Mouse (Mus musculus): ENCODE data around the gene Tln1.
A peak's percentile ranks its signal among the peaks of the same experiment; 100 is the strongest.

The Tln1 gene

DNA sequence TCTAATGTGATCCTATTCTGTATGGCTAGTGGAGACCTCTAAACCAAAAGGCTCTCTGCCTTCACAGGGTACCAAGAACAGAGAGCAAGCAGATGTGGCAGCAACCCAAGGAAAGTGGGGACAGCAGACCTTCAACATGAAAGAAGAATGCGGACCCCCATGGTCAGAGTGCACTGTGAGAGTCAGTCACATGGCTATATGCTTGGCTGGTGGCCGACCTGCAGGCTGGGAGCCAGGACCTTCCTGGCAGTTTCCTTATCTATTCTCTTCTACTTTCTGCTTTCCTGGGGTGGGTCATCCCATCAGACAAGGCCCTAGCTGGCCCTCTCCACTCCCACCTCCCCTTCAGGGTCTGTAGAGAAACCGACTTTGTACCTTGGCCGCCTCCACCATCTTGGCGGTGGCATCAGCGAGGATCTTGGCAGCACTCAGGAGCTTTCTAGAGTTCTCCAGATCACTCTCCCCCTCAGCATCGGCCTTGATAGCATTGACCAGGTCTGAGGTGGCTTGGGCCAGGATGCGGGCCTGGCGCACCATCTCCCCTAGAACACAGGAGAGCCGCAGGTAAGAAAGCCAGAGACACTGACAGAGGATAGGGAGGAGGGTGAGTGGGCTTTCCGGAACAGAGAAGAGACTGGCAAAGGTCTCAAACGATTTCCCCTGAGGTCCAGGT, 16.0 kb downstream of the Tln1 start:
- no peak for DNase-seq

DNA sequence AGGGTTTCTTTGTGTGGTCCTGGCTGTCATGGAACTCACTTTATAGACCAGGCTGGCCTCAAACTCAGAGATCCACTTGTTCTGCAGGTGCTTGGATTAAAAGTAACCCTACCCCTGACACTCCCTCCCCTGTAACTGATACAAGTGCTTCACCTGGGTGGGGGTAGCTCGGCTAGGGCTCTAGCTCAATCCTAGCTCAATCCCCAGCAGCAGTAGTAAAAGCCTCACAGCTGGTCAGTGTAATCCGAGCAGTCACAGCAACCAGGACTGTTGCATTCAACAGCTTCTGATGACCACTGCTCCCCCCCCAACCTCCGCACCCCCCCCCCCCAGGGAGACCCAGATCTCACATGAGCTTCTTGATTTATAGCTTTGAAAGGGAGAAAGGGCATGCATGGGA, 20.4 kb downstream of the Tln1 start:
- DNase-seq, result no peak

DNA sequence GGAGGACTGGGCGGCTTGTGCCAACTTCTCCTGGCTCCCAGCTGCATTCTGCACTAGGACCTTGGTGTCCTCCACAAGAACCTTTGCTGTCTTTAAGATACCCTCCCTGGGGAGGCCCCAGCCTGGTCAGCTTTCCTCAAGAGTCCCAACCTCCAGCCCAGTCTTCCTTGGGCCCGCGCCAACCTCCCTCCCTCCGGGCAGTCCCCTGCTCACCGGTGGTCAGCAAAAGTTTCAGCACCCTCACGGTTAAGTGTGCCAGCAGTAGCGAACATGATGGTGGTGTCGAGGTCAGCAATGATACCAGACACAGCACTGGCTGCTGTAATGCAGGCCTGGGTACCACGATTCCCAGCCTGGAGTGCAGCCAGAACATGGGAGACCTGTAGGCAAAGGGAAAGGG, 26.5 kb downstream of the Tln1 start:
- no peak for DNase-seq

DNA sequence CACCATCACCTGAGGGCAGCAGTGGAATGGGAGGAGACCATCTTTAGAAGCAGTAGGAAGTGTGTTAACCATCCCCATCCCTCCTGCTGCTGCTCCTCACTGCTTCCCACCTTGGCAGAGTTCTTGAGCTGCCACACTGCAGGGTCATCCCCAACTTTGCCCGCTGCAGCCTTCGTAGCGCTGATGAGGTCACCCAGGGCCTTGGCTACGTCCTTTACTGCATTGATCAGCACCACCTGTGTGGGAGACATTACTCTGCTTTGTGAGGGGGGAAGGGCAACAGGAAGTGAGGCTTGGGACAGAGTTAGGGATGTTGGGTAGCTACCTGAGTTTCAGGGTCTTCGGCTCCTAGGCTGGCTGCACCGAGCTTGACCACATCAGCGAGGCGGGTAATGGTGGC, 26.9 kb downstream of the Tln1 start:
- DNase-seq, result no peak

DNA sequence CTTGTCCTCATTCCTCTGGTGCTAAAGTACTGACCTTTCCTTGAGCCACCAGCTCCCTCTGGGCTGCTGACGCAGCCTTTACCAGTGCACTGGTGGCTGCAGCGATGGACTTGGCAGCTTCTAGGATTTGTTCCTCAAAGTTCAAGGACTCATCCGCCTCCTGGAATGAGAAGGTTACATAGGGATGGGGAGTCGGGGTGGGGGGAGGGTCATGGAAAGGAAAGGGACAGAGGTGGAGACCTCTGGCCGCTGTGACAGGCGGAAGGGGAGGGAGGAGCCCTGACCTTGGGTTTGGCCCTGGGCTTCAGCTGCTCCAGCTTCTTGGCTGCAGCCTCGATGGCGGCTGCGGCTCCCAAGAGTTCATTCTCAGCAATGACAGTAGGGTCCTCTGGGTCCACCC, 29.2 kb downstream of the Tln1 start:
- no peak for DNase-seq

DNA sequence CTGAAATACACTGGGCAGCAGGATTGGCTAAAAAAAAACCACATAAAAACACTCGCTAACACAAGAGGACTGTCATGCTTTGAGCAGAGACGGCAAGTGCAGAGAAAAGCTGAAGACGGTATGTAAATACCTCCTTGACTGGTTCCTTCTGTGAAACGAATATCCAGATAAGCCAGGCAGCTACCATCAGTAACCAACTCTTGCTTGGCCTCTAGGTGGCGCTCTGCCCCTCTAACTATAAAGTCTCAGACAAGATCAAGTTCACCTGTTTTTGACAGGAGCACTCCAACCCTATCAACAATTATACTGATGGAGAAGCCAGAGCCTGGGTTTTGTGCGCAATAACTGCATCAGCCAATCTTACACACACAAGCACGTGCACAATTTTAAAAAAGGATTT, 31.9 kb downstream of the Tln1 start:
- peak; percentile 76 for DNase-seq

DNA sequence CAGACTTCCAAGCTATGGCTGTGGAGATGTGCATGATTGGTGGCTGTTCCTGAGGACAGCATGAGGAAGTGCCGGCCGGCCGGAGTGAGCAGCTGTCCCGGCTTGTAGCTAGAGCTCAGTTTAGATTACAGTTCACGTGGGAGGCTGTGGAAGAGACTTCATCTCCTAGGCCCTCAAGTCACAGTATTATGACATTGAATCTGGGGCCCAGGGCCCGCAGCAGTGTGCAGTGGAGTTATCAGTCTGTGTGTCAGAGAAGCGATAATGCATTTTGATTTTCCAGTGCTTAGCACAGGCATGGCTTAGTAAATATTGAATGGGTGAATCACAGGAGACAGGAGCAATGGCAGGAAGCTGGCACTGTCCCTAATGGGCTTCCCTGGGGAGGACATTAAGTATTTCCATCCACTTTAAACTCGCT, 32.4 kb downstream of the Tln1 start:
- peak; percentile 26 for DNase-seq

DNA sequence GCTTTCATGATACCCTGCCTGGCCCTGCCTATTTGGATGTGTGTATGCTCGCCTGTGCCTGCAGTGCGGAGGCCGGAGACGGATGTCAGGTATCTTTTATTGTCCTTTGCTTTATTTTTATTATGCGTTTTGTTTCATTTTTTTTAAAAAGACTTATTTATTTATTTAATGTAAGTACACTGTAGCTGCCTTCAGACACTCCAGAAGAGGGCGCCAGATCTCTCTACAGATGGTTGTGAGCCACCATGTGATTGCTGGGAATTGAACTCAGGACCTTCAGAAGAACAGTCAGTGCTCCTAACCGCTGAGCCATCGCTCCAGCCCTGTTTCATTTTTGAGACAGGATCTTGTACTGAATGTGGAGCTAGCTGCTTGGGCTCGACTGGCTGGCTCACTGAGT, 34.0 kb downstream of the Tln1 start:
- DNase-seq, result peak; percentile 21

DNA sequence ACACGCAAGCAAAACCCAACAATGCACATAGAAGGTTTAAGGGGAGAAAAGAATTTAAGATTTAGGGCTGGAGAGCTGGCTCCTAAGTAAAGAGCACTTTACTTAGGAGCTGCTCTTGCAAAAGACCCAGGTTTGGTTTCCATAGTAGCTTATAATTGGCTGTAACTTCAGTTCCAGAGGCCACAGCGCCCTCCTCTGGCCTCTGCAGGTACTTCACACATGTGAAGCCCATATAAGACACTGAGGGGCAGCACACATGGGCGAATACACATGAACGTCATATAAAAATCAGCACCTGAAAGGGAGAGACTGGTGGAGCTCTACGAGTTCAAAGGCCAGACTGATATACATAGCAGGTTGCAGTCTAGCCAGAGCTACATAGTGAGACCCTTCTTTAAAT, 34.6 kb downstream of the Tln1 start:
- peak; percentile 23 for DNase-seq

DNA sequence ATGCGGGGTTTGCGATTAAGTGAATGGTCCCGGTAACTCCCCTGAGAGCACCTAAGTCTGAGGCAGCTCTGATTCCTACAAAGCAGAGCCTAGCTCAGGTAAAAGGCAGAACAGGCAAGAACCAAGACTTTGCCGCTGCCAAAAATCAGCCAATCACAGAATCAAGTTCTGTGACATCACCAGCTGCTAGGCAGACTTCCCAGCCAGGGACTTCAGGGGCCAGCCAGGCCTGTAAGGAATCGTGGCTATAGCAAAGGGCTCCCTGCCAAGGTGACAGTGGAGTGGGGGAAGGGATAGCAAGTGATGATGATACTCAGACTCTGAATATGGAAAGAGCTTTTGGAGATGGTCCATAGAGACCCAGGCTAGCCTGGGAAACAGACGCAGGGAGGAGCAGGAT, 42.5 kb downstream of the Tln1 start:
- peak; percentile 84 for DNase-seq

DNA sequence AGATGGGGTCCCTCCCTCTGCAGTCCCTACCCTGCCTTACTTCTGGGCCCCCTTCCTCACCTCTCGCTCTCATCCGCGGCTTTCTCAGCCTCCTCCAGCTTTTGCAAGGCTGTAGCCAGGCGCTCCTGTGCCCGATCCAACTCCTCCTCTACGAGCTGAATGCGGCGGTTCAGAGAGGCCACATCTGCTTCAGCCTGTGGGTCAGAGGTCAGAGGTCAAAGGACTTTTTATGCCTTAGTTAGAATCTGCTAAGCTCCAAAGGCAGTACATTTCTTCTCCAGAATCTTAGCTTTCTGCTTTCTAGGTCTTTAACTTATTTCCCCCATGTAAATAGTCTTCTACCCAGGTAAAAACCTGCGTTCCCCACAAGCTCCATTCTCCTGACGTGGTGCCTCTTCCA, 42.9 kb downstream of the Tln1 start:
- DNase-seq, result no peak

DNA sequence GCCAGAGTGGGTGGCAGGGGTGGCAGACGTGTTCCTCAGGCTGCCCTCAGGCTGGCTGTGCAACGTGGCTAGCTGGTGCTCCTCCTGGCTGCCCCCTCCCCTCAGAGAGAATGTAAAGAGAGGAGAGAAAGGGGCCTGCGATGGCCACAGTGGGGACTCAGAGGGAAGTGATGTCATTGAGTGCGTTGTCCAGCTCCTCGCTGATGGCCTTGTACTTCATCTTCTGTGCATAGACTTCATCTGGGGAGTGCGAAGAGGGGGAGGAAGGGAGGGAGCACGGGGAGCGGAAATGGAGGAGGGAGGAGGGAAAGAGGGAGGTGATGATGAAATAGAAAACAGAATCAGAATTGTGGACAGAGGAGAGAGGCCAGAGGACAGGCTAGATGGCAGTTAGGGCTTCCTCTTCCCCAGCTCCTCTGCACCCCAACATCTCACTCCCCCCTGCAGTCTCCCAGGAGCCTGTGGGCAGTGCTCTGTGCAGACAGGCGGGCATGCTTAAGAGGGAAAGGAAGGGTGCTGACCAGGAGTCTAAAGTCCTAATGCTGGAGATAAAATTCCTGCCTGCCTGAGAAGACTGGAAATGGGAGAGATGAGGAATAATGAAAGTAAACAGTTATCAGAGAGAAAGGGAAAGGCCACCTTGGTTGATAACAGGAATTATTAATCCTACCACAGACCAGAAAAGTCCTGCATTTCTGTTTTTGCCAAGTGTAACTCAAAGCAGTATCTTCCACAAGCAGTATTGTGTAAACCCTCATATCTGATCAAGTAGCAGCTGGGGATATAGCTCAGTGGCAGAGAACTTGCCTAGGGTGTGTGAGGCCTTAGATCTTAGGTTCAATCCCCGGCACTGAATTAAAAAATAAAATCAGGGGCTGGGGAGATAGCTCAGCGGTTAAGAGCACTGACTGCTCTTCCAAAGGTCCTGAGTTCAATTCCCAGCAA, 46.5 kb downstream of the Tln1 start:
- DNase-seq, result no peak

DNA sequence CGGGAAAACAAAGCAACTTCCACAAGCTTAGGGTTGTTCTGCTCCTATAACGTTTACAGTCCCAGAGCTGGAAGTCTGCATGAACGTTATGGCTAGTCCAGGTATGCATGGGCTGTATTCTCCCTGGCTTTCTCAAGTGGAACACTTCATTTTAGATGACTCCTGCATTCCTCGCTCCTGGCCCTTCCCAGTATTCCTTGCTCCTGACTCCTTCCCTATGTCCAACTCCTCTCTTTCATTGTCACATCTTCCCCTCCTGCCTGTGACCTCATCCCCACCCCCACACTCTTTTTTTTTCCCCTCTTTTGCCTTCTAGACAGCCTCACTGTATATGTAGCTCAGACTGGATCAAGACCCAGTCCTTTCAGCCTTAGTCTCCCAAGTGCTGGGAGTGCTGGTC, 48.7 kb downstream of the Tln1 start:
- DNase-seq, result no peak

DNA sequence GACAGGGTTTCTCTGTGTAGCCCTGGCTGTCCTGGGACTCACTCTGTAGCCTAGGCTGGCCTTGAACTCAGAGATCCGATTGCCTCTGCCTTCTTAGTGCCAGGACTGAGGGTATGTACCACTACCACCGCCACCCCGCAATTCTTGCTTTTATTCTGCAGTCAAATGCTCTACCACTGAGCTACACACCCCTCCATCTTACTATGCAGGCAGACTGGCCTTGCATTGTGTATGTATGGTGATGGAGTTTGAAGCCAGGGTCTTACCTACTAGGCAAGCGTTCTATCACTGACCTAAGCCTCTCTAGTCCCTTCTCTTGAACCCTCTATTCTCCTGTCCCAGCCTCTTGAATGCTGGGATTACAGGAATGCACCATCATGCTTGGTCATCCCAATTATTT, 49.2 kb downstream of the Tln1 start:
- DNase-seq, result no peak

DNA sequence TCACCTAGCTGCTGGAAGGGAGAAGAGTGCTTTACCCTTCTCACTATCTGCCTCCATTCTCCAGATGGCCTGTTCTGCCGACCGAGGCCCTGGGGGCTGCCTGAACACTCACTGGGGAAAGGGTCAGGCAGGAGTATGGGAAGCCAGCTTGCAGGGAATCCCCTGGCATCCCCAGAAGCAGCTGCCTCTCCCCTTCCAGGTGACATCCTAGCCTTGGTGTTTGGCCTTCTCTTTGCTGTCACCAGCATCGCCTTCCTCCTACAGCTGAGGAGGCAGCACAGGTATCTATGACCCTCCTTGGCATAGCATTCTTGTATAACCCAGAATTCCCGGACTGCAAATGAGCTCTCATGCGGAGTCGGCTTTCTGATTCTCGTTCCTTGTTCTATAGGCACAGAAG, 49.8 kb downstream of the Tln1 start:
- DNase-seq, result no peak

DNA sequence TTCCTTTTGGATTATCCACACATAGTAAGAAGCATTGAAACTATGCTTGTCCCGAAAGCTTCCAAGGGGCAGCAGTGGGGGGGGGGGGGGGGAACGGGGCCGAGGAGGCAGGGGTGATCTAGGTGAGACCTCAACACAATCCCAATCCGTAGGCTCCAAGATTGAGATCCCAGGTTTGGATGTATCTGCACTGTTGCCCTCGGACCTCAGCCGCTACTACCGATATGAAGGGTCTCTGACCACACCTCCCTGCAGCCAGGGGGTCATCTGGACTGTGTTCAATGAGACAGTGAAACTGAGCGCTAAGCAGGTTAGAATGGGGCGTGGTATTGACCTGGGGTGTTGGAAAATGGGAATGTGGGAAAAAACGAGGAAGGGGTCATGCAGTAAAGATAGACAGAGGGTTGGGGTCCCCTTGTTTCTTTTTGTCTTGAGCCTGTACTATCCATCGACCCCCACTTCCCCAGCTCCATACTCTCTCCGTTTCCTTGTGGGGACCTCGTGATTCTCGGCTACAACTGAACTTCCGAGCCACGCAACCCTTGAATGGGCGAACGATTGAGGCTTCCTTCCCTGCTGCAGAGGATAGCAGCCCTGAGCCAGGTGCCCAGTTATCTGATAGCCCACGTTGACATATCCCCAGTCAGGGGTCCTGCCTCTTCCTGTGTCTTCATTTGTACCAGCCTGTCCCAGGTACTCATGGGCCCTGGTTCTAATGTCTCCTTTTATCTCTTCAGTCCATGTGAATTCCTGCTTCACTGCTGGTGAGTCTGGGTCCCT, 50.6 kb downstream of the Tln1 start:
- no peak for DNase-seq

DNA sequence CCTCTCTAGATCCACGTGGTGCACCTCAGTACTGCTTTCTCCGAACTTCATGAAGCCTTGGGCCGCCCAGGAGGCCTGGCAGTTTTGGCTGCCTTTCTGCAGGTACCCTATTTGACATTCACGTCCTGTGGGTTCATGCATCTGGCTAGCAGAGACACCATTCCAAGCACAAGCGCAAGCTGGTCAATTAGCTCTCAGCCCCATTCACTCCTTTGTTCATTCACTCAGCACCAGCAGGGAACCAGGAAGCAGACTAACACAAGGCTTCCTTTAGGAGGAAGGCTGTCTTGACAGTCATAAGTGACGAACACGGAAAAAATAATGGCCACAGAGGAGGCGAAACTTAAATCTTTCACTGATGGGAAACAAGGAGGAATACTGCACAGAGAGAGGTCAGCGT, 53.4 kb downstream of the Tln1 start:
- DNase-seq, result peak; percentile 53

DNA sequence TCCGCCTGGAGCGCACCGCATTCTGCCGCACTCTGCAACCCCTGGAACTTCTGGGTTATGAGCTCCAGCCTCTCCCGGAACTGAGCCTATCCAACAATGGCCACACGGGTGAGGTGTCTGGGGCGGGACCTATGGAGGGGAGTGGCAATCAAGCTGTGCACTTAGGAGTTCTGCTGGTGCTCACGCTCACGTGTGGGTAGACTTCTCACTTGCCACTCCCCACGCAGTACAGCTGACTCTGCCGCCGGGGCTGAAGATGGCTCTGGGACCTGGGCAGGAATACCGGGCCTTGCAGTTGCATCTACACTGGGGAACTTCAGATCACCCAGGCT, 53.9 kb downstream of the Tln1 start:
- peak; percentile 75 for DNase-seq

DNA sequence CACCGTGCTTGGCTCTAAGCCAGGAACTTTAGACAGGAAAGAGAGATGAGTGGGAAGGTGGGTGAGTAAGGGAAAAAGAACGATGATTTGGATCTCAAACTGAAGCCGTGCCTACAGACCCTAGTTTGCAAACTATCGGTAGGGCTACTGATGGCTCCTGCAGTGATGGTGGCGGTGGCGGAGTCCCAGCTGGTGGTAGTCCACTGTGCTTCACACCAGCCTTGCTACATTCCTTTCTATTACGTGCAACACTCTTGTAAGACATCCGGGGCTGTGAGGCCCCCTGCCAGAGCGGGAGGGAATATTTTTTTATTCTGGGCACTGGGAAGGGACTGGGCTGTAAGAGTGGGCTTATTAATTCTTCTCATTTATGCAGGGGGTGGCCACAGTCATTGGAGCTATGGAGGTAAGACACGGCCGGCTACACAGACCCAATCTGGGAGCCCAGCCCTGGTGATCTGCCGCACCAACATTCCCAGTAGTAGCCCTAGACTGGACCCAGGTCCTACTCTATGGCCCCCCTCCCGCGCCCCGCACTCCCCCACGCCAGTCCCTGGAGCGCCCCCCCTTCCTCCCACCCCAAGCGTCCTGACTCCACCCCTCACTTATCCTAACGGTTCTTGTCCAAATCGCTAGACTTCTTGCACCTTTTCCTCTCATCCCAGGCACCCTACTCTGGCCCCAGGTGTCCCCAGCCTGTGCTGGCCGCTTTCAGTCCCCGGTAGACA, 54.4 kb downstream of the Tln1 start:
- DNase-seq, result no peak

DNA sequence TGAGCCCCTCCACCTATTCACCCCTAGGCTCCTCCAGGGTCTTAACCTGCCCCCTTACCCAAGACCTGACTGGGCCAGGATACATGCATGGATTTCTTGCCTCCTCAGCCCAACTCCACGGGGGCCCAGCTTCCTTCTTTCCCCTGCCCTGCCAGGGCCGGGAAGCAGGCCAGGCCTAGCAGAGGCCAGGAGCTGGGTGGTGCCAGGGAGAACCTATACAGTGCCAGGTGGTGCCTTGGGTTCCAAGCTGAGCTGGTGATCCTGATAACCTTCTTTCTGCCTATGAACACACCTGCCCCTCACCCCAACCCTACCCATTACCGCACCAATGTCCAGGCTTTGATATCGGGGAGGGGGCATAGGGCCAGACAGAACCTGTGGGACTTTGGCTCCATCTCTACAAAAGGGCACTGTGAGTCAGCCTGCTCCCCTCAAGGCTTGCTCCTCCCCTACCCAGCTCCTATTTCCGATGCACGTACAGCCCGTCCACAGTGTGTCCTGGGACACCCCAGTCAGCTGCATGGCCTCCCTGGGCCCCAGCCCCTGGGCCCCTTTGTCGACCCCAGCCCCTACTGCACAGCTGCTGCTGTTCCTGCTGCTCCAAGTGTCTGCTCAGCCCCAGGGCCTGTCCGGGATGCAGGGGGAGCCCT, 55.8 kb downstream of the Tln1 start, which contains the start of gene Car9:
Gene Car9 (plus strand): TSS at position 431 of the 650 bp plus-strand sequence.
- no peak for DNase-seq

DNA sequence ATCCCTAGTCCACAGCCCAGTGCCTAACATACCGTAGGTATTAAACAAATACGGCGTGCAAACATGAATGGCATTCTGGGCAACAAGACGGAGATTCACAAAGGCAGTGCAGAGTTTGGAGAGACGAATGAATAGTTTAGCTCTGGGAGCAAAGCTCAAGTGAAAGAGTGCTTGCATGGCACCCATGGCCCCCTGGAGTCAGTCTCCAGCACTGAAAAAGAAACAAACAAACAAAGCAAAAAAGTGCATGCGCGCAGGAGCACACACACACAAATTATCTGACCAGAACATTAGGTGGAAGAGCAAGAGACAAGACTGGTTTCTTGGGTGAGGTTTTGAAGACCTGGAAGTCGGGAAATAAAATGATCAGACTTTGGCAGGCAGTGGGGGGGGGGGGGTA, 56.4 kb downstream of the Tln1 start:
- no peak for DNase-seq

DNA sequence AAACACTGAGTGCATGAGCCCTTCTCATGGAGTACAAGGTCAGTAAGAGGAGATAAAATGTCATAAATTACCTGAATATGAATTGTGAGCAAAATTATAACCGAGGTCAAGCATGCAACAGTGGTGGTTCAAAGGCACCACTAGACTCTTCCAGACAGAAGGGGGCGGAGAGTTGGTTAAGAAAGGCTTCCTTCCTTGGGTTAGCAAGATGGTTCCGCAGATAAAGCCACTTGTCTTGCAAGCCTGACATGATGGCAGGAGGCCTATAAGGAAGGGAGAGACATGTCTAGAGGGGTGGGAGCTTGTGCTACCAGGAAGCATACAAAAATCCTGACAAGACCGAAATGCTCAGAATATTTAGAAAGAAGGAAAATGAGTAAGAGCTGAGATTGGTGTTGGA, 58.2 kb downstream of the Tln1 start:
- DNase-seq, result no peak
